In the genomic region with DNA sequence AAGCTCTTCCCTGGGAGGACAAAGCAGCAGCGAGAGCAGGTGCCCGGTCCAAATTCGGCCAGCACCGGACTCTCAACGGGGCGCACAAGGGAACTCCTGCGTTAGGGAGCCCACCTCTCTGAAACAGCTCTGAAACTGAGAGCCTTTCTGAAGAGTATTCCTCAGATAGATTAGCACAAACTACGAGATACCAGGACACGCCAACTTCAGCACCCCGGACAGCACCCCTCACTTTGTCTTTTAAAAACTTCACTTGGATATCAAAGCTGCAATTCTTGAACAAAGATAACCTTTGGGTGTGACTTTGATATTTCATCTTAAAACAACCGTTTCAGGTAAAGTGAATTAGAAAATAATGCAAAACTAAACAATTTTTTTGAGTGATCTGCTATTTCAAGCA, we compare ENCODE assay signal across 9 mouse cellular contexts. TPM values are rescaled to one million over a fixed set of nuclear protein-coding genes. Genes with fewer than 3 reads are reported as not detected.
DNase-seq lines count a peak whose midpoint lies in the region; ATAC-seq lines count a peak whose summit lies in the region.
"Had no signal": no experiment of that assay in that cellular context is flagged by ENCODE, and none has a peak within 500 bp of the region (broad histone marks: within the 10 kb centered on the region; RNA-seq: fewer than 3 reads in every experiment).

No protein-coding gene starts in this region.

- H3K27me3 ChIP-seq in hindbrain, embryonic 11.5 days (ENCODE audit: control insufficient read depth, insufficient read depth, low read length), result no peaks in the 10 kb centered on the region; the same call in 1 of the 2 replicates
- H3K27me3 ChIP-seq in midbrain, embryonic 13.5 days, result peaks cover 9% of the 10 kb centered on the region; the same call in 1 of the 2 replicates

- H3K27ac ChIP-seq in hindbrain, embryonic 11.5 days (ENCODE audit: low read depth, low read length), result no peak overlapping the region
- H3K27ac ChIP-seq in midbrain, embryonic 13.5 days, result no peak overlapping the region
- H3K27ac ChIP-seq: embryonic facial prominence, embryonic 12.5 days; lung, embryonic 15.5 days had no signal

- H3K4me3 ChIP-seq in hindbrain, embryonic 11.5 days (ENCODE audit: low read depth, low read length), result peak overlapping the region; percentile 6; the same call in 1 of the 2 replicates
- H3K4me3 ChIP-seq in midbrain, embryonic 13.5 days (replicated peaks), result peak overlapping the region; percentile 16; the same call in 1 of the 2 replicates
- H3K4me3 ChIP-seq: embryonic facial prominence, embryonic 12.5 days; lung, embryonic 15.5 days had no signal

- peak; percentile 42 for DNase-seq in ovary, postnatal 10 days (ENCODE audit: low spot score)
- no peak for DNase-seq in ovary, adult 18-20 months (ENCODE audit: low spot score)
- peak; percentile 79 for DNase-seq in adrenal gland, postnatal 14 days
- DNase-seq in hindbrain, embryonic 11.5 days (ENCODE audit: low spot score), result peak; percentile 74
- no peak for DNase-seq in cerebellum, adult 9-10 months
- no peak for DNase-seq in left cerebral cortex, adult 8-10 months (ENCODE audit: low spot score in 2 of 2)

- ATAC-seq in hindbrain, embryonic 11.5 days (ENCODE audit: low FRiP score), result no peak
- ATAC-seq in midbrain, embryonic 13.5 days, result no peak

- 2% methylated on average over 11 of the region's 11 CpGs for WGBS in hindbrain, embryonic 11.5 days
- 2% methylated on average over 11 of the region's 11 CpGs for WGBS in midbrain, embryonic 13.5 days

- H3K4me2 ChIP-seq in hindbrain, embryonic 11.5 days (replicated peaks; ENCODE audit: low read depth, low read length), result peak overlapping the region; percentile 21
- peak overlapping the region; percentile 46 for H3K4me2 ChIP-seq in midbrain, embryonic 13.5 days (replicated peaks)
- H3K4me2 ChIP-seq: embryonic facial prominence, embryonic 12.5 days; lung, embryonic 15.5 days had no signal

- no peaks in the 10 kb centered on the region for H3K4me1 ChIP-seq in hindbrain, embryonic 11.5 days (replicated peaks; ENCODE audit: control insufficient read depth, insufficient read depth, low read length)
- peaks cover 6% of the 10 kb centered on the region for H3K4me1 ChIP-seq in midbrain, embryonic 13.5 days (replicated peaks)
- H3K4me1 ChIP-seq: embryonic facial prominence, embryonic 12.5 days; lung, embryonic 15.5 days had no signal

- H3K9me3 ChIP-seq in hindbrain, embryonic 11.5 days (ENCODE audit: control insufficient read depth, low read length), result no peaks in the 10 kb centered on the region
- H3K9me3 ChIP-seq in midbrain, embryonic 13.5 days, result no peaks in the 10 kb centered on the region
- H3K9me3 ChIP-seq: embryonic facial prominence, embryonic 12.5 days; lung, embryonic 15.5 days had no signal

- no peak overlapping the region for H3K9ac ChIP-seq in hindbrain, embryonic 11.5 days (ENCODE audit: low read depth, low read length)
- H3K9ac ChIP-seq in midbrain, embryonic 13.5 days (replicated peaks), result 0 out of 2 replicates have a peak overlapping the region, but pooled peaks have one; percentile 40
- H3K9ac ChIP-seq: embryonic facial prominence, embryonic 12.5 days; lung, embryonic 15.5 days had no signal

- H3K36me3 ChIP-seq in hindbrain, embryonic 11.5 days (ENCODE audit: control insufficient read depth, insufficient read depth, low read length), result no peaks in the 10 kb centered on the region
- H3K36me3 ChIP-seq in midbrain, embryonic 13.5 days, result no peaks in the 10 kb centered on the region
- H3K36me3 ChIP-seq: embryonic facial prominence, embryonic 12.5 days; lung, embryonic 15.5 days had no signal

RNA-seq across cellular contexts. Expression of a gene that starts 1.2 kb away (rescaled TPM):
- not detected in 2 replicates for total RNA-seq in adrenal gland, postnatal 14 days (2021)
- not detected in 2 replicates for polyA plus RNA-seq in hindbrain, embryonic 11.5 days (2014; fragmentation: Nextera tagmentation; extraction: Ambion mirVana)
- polyA plus RNA-seq in midbrain, embryonic 13.5 days (2015; fragmentation: Nextera tagmentation; extraction: Ambion mirVana), result not detected in 2 replicates
- total RNA-seq in left cerebral cortex, adult 8-10 months (2022), result not detected
- polyA plus RNA-seq: embryonic facial prominence, embryonic 12.5 days; lung, embryonic 15.5 days had no signal

Comparison
In these comparisons a context has a peak if more than half of its experiments do, and no peak if none do; other contexts are left out.
1. DNase-seq: peak in ovary, postnatal 10 days (single experiment), adrenal gland, postnatal 14 days (single experiment) and hindbrain, embryonic 11.5 days (single experiment); none in ovary, adult 18-20 months (single experiment), cerebellum, adult 9-10 months (single experiment) and left cerebral cortex, adult 8-10 months (0 of 2).